Comparison of ENCODE assay signal across 8 mouse cellular contexts in the genomic region with DNA sequence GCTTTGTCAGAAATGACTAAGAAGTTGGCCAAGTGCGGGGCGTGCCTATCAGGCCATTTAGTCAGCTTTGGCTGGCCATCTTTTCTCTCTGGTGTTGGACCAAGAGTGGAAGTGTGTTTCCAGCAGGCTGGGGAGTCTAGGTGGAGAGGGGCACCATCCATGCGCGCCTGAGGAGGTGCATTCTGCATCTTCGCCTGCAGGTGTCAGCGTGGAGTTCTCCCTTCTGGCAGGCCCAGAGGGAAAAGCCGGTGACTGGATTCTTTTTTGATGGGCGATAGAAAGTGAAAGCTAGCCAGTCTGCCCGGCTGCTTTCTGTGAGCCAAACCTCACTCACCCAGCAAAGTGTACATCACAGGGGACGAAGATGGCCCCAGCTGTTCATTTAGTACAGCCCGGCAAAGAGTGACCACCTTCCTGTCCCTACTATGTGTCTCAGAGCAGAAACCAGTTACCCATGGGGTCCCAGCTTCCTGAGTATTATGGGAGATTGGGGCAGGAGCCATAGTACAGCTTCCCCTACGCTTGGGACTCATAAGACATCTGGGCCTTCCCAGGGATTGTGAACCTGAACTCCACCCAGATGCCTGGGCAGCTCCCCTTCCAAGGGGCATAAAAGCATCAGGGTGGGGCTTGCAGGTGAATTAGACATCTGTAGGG.
A peak's percentile ranks its signal among the peaks of the same experiment; 100 is the strongest.
DNase-seq lines count a peak whose midpoint lies in the region; ATAC-seq and TF ChIP-seq lines count a peak whose summit lies in the region.

No protein-coding gene starts in this region.

- peak overlapping the region; percentile 54 for H3K4me2 ChIP-seq in lung, embryonic 14.5 days
- peak overlapping the region; percentile 46 for H3K4me2 ChIP-seq in neural tube, embryonic 15.5 days

- H3K27me3 ChIP-seq in hindbrain, embryonic 10.5 days (ENCODE audit: insufficient read depth, poor library complexity, severe bottlenecking) = no peaks in the 10 kb centered on the region; the same call in 1 of the 2 replicates
- H3K27me3 ChIP-seq in lung, embryonic 14.5 days (ENCODE audit: insufficient read depth, low read length) = no peaks in the 10 kb centered on the region
- H3K27me3 ChIP-seq in neural tube, embryonic 15.5 days (replicated peaks) = no peaks in the 10 kb centered on the region

- peaks cover 73% of the 10 kb centered on the region for H3K4me1 ChIP-seq in hindbrain, embryonic 10.5 days (replicated peaks)
- H3K4me1 ChIP-seq in lung, embryonic 14.5 days (ENCODE audit: insufficient read depth) = peaks cover 17% of the 10 kb centered on the region
- peaks cover 55% of the 10 kb centered on the region for H3K4me1 ChIP-seq in neural tube, embryonic 15.5 days

- peak overlapping the region; percentile 71 for H3K27ac ChIP-seq in hindbrain, embryonic 10.5 days
- peak overlapping the region; percentile 48 for H3K27ac ChIP-seq in lung, embryonic 14.5 days (ENCODE audit: low read depth)
- H3K27ac ChIP-seq in neural tube, embryonic 15.5 days (replicated peaks) = peak overlapping the region; percentile 48

- H3K9ac ChIP-seq in lung, embryonic 14.5 days = peak overlapping the region; percentile 38; the same call in 1 of the 2 replicates
- no peak overlapping the region for H3K9ac ChIP-seq in neural tube, embryonic 15.5 days (replicated peaks)

- peak; percentile 50 for DNase-seq in MEL-GATA-1-ER (ENCODE audit: extremely low read depth, low read depth)
- peak; percentile 73 for DNase-seq in cerebellum, adult 8-10 months
- peak; percentile 79 for DNase-seq in hindbrain, embryonic 10.5 days (ENCODE audit: low spot score)
- DNase-seq in layer of hippocampus, adult 8-10 months (ENCODE audit: low spot score in 2 of 2) = peak; percentile 53 to 86
- peak; percentile 93 for DNase-seq in lung, embryonic 14.5 days
- peak; percentile 81 for DNase-seq in testis, postnatal 10 days (ENCODE audit: low spot score)

- peak; percentile 92 for TF ChIP-seq CTCF in lung, embryonic 14.5 days (IDR thresholded peaks at IDR 0.05; ENCODE audit: low read depth)

- WGBS in hindbrain, embryonic 10.5 days = 25% methylated on average over 12 of the region's 12 CpGs
- WGBS in lung, embryonic 14.5 days = 18% methylated on average over 12 of the region's 12 CpGs
- 14% methylated on average over 12 of the region's 12 CpGs for WGBS in neural tube, embryonic 15.5 days

- H3K4me3 ChIP-seq in hindbrain, embryonic 10.5 days = peak overlapping the region; percentile 27; the same call in 1 of the 2 replicates
- H3K4me3 ChIP-seq in lung, embryonic 14.5 days (ENCODE audit: low read depth, low read length) = 0 out of 2 replicates have a peak overlapping the region, but pooled peaks have one; percentile 4
- no peak overlapping the region for H3K4me3 ChIP-seq in neural tube, embryonic 15.5 days (replicated peaks)

- H3K9me3 ChIP-seq in hindbrain, embryonic 10.5 days = no peaks in the 10 kb centered on the region
- no peaks in the 10 kb centered on the region for H3K9me3 ChIP-seq in lung, embryonic 14.5 days (ENCODE audit: low read depth, low read length)
- no peaks in the 10 kb centered on the region for H3K9me3 ChIP-seq in neural tube, embryonic 15.5 days (replicated peaks)

- peak; percentile 97 for ATAC-seq in frontal cortex, adult (ENCODE audit: low TSS enrichment)
- ATAC-seq in lung, embryonic 14.5 days (ENCODE audit: insufficient read depth) = peak; percentile 60
- ATAC-seq in neural tube, embryonic 15.5 days (ENCODE audit: low FRiP score) = peak; percentile 60; the same call in 1 of the 2 replicates

- H3K36me3 ChIP-seq in hindbrain, embryonic 10.5 days = 0 out of 2 replicates have a peak, but pooled peaks cover 5% of the 10 kb centered on the region
- H3K36me3 ChIP-seq in lung, embryonic 14.5 days (ENCODE audit: insufficient read depth) = 0 out of 2 replicates have a peak, but pooled peaks cover 3% of the 10 kb centered on the region
- no peaks in the 10 kb centered on the region for H3K36me3 ChIP-seq in neural tube, embryonic 15.5 days
